Mouse (Mus musculus) adrenal gland, postnatal 25 days (tissue): ENCODE results near the gene Serhl. TPM values are rescaled to one million over a fixed set of nuclear protein-coding genes. Genes with fewer than 3 reads are reported as not detected.

ENCODE experiments used
- DNase-seq: peaks from one replicate; pipeline ENCODE4 v3.0.0; 2021; ENCODE audit warnings: mixed read lengths
- total RNA-seq: library from RNA; stranded (reverse); gene quantifications from 2 replicates; pipeline ENCODE4 v1.2.3, GENCODE M21; 2021

Serhl gene
- total RNA-seq, 1 experiment from 2014 or later = 70.8 TPM

GRCm38 (mm10) chr15:83162818-83163485 lies 73.6 kb downstream of the Serhl start:
- DNase-seq = no peak

GRCm38 (mm10) chr15:83164971-83165471 lies 75.7 kb downstream of the Serhl start:
- peak; percentile 25 for DNase-seq

GRCm38 (mm10) chr15:83165526-83166315 lies 76.4 kb downstream of the Serhl start:
- DNase-seq = no peak

Other genes starting within 250 kb of the Serhl start
- gene Tcf20, start 101.6 kb upstream of the Serhl start, total RNA-seq = 87.9 and 103 TPM in 2 replicates
- 1.2 and 1.5 TPM in 2 replicates for gene Nfam1, start 56.2 kb upstream of the Serhl start, total RNA-seq
- gene Rrp7a, start 33.3 kb downstream of the Serhl start, total RNA-seq = 100 and 102 TPM in 2 replicates
- gene Poldip3, start 59.9 kb downstream of the Serhl start, total RNA-seq = 108 and 124 TPM in 2 replicates
- gene Cyb5r3, start 83.1 kb downstream of the Serhl start, total RNA-seq = 349 and 393 TPM in 2 replicates
- 6.8 and 7.7 TPM in 2 replicates for gene A4galt, start 162.3 kb downstream of the Serhl start, total RNA-seq